Mouse (Mus musculus) heart, embryonic 11.5 days (tissue): ENCODE measurements around the gene Gm6096. TPM values are rescaled to one million over a fixed set of nuclear protein-coding genes. Genes with fewer than 3 reads are reported as not detected.
A peak's percentile ranks its signal among the peaks of the same experiment; 100 is the strongest.

Experiments used
- ATAC-seq: fragments of 200-750 bp; cut with Nextera tagmentation; replicated peaks from 2 replicates; pipeline ENCODE4 v1.8.0; 2017; ENCODE audit warnings: moderate library complexity; ENCODE audit not compliant: insufficient number of reproducible peaks, low FRiP score, low TSS enrichment
- H3K27ac ChIP-seq: fragments of 300-500 bp; sonication (generic); 2 replicates; pipeline ENCODE4 v1.5.1; 2014; ENCODE audit warnings: mild to moderate bottlenecking, low read depth, low read length
- H3K27me3 ChIP-seq: fragments of 300-500 bp; sonication (generic); 2 replicates; pipeline ENCODE4 v1.6.1; 2014; ENCODE audit warnings: mild to moderate bottlenecking, low read length, mixed read lengths; ENCODE audit not compliant: control insufficient read depth, insufficient read depth
- H3K36me3 ChIP-seq: fragments of 300-500 bp; sonication (generic); 2 replicates; pipeline ENCODE4 v1.6.1; 2014; ENCODE audit warnings: mild to moderate bottlenecking, low read length, moderate library complexity, mixed read lengths; ENCODE audit not compliant: control insufficient read depth, insufficient read depth
- H3K4me1 ChIP-seq: fragments of 300-500 bp; sonication (generic); 2 replicates; pipeline ENCODE4 v1.6.1; 2014; ENCODE audit warnings: low read length; ENCODE audit not compliant: control insufficient read depth, insufficient read depth
- H3K4me2 ChIP-seq: fragments of 300-500 bp; sonication (generic); 2 replicates; pipeline ENCODE4 v1.6.1; 2014; ENCODE audit warnings: mild to moderate bottlenecking, moderate library complexity
- H3K4me3 ChIP-seq: fragments of 300-500 bp; sonication (generic); 2 replicates; pipeline ENCODE4 v1.5.1; 2014; ENCODE audit warnings: low read depth, low read length
- H3K9ac ChIP-seq: fragments of 300-500 bp; sonication (generic); 2 replicates; pipeline ENCODE4 v1.6.1; 2014; ENCODE audit warnings: mild to moderate bottlenecking, low read depth, low read length, moderate library complexity
- H3K9me3 ChIP-seq: fragments of 300-500 bp; sonication (generic); replicated peaks from 2 replicates; pipeline ENCODE4 v1.6.1; 2016; ENCODE audit warnings: low read length; ENCODE audit not compliant: control insufficient read depth
- WGBS: fragments of 180-500 bp; shearing (Covaris S2); extraction: QIAGEN DNeasy Blood & Tissue Kit; methylation state at CpG from one replicate; pipeline ENCODE4 v1.1.7; 2014; ENCODE audit not compliant: insufficient replicate concordance; 5-methylcytosine and 5-hydroxymethylcytosine counted together
- polyA plus RNA-seq: library from polyadenylated mRNA; unstranded; fragments of >200 nt; fragmentation: Nextera tagmentation; extraction: Ambion mirVana; gene quantifications from 2 replicates; pipeline ENCODE4 v1.2.1, GENCODE M21; 2014

Gm6096 gene
- polyA plus RNA-seq, 1 experiment from 2014 or later: 0.80 TPM

- H3K27me3 ChIP-seq: no peaks in the 10 kb centered on the region
- no peak overlapping the region for H3K4me2 ChIP-seq
- H3K27ac ChIP-seq: no peak overlapping the region
Observed at GRCm38 (mm10) chr7:34272465-34272864, 21.6 kb downstream of the Gm6096 start.

GRCm38 (mm10) chr7:34276066-34276465 is 25.2 kb downstream of the Gm6096 start:
- ATAC-seq: no peak
- 88% methylated on average over 3 of the region's 3 CpGs for WGBS
- Histone ChIP-seq H3K9me3 (no peaks in the 10 kb centered on the region), H3K27ac (no peak overlapping the region), H3K4me2 (no peak overlapping the region), H3K36me3 (peaks cover 3% of the 10 kb centered on the region; the same call in 1 of the 2 replicates), H3K4me3 (no peak overlapping the region), H3K27me3 (no peaks in the 10 kb centered on the region), H3K9ac (no peak overlapping the region), H3K4me1 (peaks cover 4% of the 10 kb centered on the region; the same call in 1 of the 2 replicates)

More at GRCm38 (mm10) chr7:34272465-34272864, 21.6 kb downstream of the Gm6096 start:
- H3K4me3 ChIP-seq: no peak overlapping the region
- H3K9ac ChIP-seq: no peak overlapping the region
- peaks cover 27% of the 10 kb centered on the region for H3K4me1 ChIP-seq
- ATAC-seq: no peak
- H3K36me3 ChIP-seq: peaks cover 3% of the 10 kb centered on the region; the same call in 1 of the 2 replicates
- 61% methylated on average over 4 of the region's 4 CpGs for WGBS
- no peaks in the 10 kb centered on the region for H3K9me3 ChIP-seq

- peaks cover 3% of the 10 kb centered on the region; the same call in 1 of the 2 replicates for H3K36me3 ChIP-seq
- no peak overlapping the region for H3K9ac ChIP-seq
- H3K9me3 ChIP-seq: no peaks in the 10 kb centered on the region
- H3K4me2 ChIP-seq: no peak overlapping the region
- WGBS: 95% methylated on average over 2 of the region's 2 CpGs
- H3K27me3 ChIP-seq: no peaks in the 10 kb centered on the region
- H3K4me3 ChIP-seq: no peak overlapping the region
- no peak overlapping the region for H3K27ac ChIP-seq
- ATAC-seq: no peak
- H3K4me1 ChIP-seq: peaks cover 1% of the 10 kb centered on the region; the same call in 1 of the 2 replicates
Observed at GRCm38 (mm10) chr7:34277656-34278055, 26.8 kb downstream of the Gm6096 start.

- no peak for ATAC-seq
- no peaks in the 10 kb centered on the region for H3K36me3 ChIP-seq
- H3K4me1 ChIP-seq: peaks cover 4% of the 10 kb centered on the region
- no peaks in the 10 kb centered on the region for H3K27me3 ChIP-seq
- no peak overlapping the region for H3K4me2 ChIP-seq
- no peaks in the 10 kb centered on the region for H3K9me3 ChIP-seq
- 0 out of 2 replicates have a peak overlapping the region, but pooled peaks have one; percentile 28 for H3K9ac ChIP-seq
- H3K4me3 ChIP-seq: no peak overlapping the region
- H3K27ac ChIP-seq: peak overlapping the region; percentile 36
Observed at GRCm38 (mm10) chr7:34290450-34291151, 39.8 kb downstream of the Gm6096 start.

- Histone ChIP-seq H3K4me1 (peaks cover 8% of the 10 kb centered on the region), H3K36me3 (no peaks in the 10 kb centered on the region), H3K4me3 (no peak overlapping the region), H3K9me3 (no peaks in the 10 kb centered on the region), H3K4me2 (no peak overlapping the region), H3K27me3 (no peaks in the 10 kb centered on the region), H3K27ac (peak overlapping the region; percentile 36), H3K9ac (0 out of 2 replicates have a peak overlapping the region, but pooled peaks have one; percentile 28)
- ATAC-seq: no peak
- 58% methylated on average over 1 of the region's 1 CpGs for WGBS
Observed at GRCm38 (mm10) chr7:34291265-34291664, 40.4 kb downstream of the Gm6096 start.

GRCm38 (mm10) chr7:34292633-34293032 is 41.8 kb downstream of the Gm6096 start:
- no peaks in the 10 kb centered on the region for H3K36me3 ChIP-seq
- no peak overlapping the region for H3K4me2 ChIP-seq
- no peaks in the 10 kb centered on the region for H3K9me3 ChIP-seq
- H3K4me1 ChIP-seq: peaks cover 8% of the 10 kb centered on the region
- H3K4me3 ChIP-seq: no peak overlapping the region
- ATAC-seq: no peak
- H3K9ac ChIP-seq: no peak overlapping the region
- 90% methylated on average over 2 of the region's 2 CpGs for WGBS
- no peak overlapping the region for H3K27ac ChIP-seq
- no peaks in the 10 kb centered on the region for H3K27me3 ChIP-seq

- Histone ChIP-seq H3K9me3 (no peaks in the 10 kb centered on the region), H3K27ac (no peak overlapping the region; the same call in 1 of the 2 replicates), H3K4me2 (no peak overlapping the region), H3K4me3 (no peak overlapping the region), H3K36me3 (no peaks in the 10 kb centered on the region), H3K9ac (no peak overlapping the region), H3K27me3 (no peaks in the 10 kb centered on the region), H3K4me1 (peaks cover 14% of the 10 kb centered on the region)
- 79% methylated on average over 3 of the region's 3 CpGs for WGBS
- ATAC-seq: no peak
Observed at GRCm38 (mm10) chr7:34296124-34296523, 45.3 kb downstream of the Gm6096 start.

GRCm38 (mm10) chr7:34298818-34299217 is 48.0 kb downstream of the Gm6096 start:
- Histone ChIP-seq H3K27ac (no peak overlapping the region), H3K4me2 (no peak overlapping the region), H3K36me3 (no peaks in the 10 kb centered on the region), H3K4me1 (peaks cover 16% of the 10 kb centered on the region), H3K4me3 (no peak overlapping the region), H3K9ac (no peak overlapping the region), H3K27me3 (no peaks in the 10 kb centered on the region), H3K9me3 (no peaks in the 10 kb centered on the region)
- ATAC-seq: no peak
- WGBS: 76% methylated on average over 2 of the region's 2 CpGs
